Mouse (Mus musculus): ENCODE data around the gene Ybx2. TPM values are rescaled to one million over a fixed set of nuclear protein-coding genes. Genes with fewer than 3 reads are reported as not detected.

Ybx2 gene
- polyA plus RNA-seq, 1 experiment from 2014 or later: 3.1 TPM

DNA sequence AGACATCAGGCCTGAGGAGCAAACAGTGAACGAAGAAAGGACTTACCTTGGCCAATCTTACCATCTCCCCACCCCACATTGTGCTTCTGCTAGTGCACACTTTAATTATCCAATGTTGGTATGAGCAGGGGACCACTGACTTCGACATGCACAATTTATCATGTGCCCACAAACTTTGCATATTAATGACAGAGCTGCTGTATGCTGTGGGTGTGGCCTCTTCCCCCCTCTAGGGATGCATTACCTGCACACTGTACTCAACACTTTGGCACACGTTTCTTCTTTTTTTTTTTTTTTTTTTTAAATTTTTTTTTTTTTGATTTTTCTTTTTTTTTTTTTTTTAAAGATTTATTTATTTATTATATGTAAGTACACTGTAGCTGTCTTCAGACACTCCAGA lies 35.2 kb downstream of the Ybx2 start:
- Histone ChIP-seq H3K9me3 (no peaks in the 10 kb centered on the region), H3K27ac (peak overlapping the region; percentile 81), H3K9ac (no peak overlapping the region), H3K27me3 (replicated peaks) (peaks cover 10% of the 10 kb centered on the region), H3K4me2 (replicated peaks) (no peak overlapping the region), H3K4me1 (replicated peaks) (no peaks in the 10 kb centered on the region; the same call in 1 of the 2 replicates), H3K4me3 (replicated peaks) (no peak overlapping the region), H3K36me3 (peaks cover 28% of the 10 kb centered on the region)
- WGBS: 62% methylated on average over 3 of the region's 3 CpGs
- ATAC-seq: no peak

DNA sequence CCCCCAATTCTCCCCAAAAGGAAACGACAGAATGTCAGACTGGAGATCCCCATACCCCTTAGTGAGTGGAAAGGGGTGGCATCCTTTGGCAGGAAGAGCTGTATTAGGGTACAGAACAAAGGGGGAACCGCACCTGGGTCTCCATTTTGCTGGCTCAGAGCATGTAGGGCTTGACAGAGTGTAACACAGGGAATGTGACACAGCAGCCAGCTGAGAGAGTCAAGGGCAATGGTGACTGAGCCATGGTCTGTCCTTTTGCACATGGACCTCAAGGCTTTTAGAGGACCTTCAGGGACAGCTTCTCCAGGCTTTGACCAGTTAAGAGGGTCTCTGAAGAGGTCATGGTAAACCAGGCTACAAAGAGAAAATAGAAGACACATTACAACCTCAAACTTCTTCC lies 39.3 kb downstream of the Ybx2 start:
- Histone ChIP-seq H3K4me3 (replicated peaks) (no peak overlapping the region), H3K27me3 (replicated peaks) (no peaks in the 10 kb centered on the region), H3K4me2 (replicated peaks) (no peak overlapping the region), H3K4me1 (replicated peaks) (no peaks in the 10 kb centered on the region), H3K9me3 (no peaks in the 10 kb centered on the region), H3K36me3 (peaks cover 39% of the 10 kb centered on the region), H3K27ac (no peak overlapping the region), H3K9ac (no peak overlapping the region)
- ATAC-seq: no peak
- WGBS: 90% methylated on average over 2 of the region's 2 CpGs

DNA sequence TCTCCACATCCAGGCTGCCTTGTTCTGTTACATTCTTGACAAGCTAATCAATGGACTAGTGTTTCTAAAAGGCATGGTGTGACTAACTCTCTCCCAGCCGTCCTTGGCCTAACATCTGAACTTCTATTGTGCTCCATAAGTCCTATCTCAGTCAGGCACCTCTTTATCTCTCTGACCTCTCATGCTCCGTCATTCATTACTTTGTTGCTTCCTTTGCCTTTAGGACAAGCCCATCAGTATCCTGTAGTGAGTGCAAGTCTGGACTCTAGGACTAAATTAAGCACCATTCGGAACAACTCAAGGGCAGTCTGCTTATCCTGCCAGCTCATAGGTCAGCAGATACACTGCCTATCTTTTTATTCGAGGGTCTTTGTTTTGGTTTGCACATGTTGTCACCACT lies 40.7 kb downstream of the Ybx2 start:
- Histone ChIP-seq H3K27me3 (replicated peaks) (no peaks in the 10 kb centered on the region), H3K27ac (no peak overlapping the region), H3K36me3 (peaks cover 34% of the 10 kb centered on the region), H3K4me2 (replicated peaks) (no peak overlapping the region), H3K9me3 (no peaks in the 10 kb centered on the region), H3K4me3 (replicated peaks) (no peak overlapping the region), H3K4me1 (replicated peaks) (no peaks in the 10 kb centered on the region), H3K9ac (no peak overlapping the region)
- WGBS: 82% methylated on average over 4 of the region's 4 CpGs
- no peak for ATAC-seq

DNA sequence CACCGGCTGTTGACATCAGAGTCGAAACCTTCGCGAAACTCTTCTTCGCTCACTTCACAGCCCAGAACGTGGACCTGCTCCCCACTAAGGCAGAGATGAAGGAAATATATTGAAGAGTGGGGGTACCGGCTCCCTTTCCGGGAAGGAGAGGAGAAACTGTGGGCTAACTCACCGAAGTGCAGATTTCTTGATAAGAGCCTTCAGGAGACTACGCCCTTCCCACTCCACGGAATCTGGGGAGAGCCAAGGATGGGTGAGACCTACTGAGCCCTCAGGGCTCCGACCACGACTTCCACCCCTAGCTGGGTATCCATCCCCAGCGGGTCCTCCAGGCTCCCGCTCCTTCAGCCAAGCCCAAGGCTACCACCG lies 44.2 kb downstream of the Ybx2 start:
- Histone ChIP-seq H3K36me3 (peaks cover 24% of the 10 kb centered on the region), H3K4me3 (replicated peaks) (peak overlapping the region; percentile 99), H3K4me2 (replicated peaks) (peak overlapping the region; percentile 69), H3K27me3 (replicated peaks) (no peaks in the 10 kb centered on the region), H3K4me1 (replicated peaks) (peaks cover 16% of the 10 kb centered on the region), H3K27ac (peak overlapping the region; percentile 100), H3K9me3 (no peaks in the 10 kb centered on the region), H3K9ac (peak overlapping the region; percentile 72)
- ATAC-seq: no peak
- WGBS: 3% methylated on average over 16 of the region's 16 CpGs

DNA sequence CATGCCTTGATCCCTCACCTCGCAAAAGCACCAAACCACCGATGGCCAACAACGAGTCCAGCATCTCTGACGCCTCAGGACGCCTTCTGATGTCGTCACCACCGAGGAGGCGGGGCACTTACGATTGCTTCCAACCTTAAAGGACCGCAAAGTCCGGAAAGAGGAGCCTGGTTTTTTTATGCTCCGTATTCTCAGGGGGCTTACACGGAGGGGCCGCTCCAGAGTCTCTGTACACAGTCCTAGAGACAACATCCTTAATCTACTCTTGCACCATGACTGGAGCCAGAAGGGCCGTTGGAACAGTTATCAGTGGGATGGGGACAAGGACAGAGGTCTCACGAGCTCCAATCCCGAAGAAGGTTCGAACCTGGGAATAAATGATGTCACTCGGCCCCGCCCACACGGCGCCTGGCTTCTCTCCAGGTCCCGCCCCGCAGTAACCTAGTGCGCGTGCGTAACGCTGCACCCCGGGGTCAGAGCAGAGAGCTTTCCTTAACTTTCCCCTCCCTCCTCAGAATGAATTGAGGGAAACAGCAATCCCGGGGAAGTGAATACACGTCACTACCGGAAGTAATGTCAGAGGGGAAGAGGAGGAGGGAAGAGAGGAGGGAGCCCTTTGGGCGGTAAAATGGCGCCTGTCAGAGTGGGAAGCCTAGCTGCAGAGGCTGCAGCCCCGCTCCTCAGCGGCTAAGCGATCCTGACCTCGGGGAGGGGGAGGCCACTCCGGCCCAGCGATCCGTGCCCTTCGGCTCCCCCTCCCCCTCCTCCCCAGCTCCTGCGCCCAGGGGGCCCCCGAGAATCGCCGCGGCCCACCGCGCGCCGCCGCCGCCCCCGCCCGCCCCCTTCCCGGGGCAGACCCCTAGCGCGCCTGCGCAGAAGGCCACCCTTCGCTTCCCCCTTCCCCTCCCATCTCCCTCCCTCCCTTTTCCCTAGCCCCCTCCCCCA lies 44.9 kb downstream of the Ybx2 start:
- Histone ChIP-seq H3K36me3 (peaks cover 24% of the 10 kb centered on the region), H3K4me1 (replicated peaks) (peaks cover 16% of the 10 kb centered on the region), H3K9me3 (no peaks in the 10 kb centered on the region), H3K27me3 (replicated peaks) (no peaks in the 10 kb centered on the region), H3K9ac (peak overlapping the region; percentile 99), H3K4me2 (replicated peaks) (peak overlapping the region; percentile 69), H3K27ac (peak overlapping the region; percentile 100), H3K4me3 (replicated peaks) (peak overlapping the region; percentile 99)
- ATAC-seq: peak; percentile 97
- under 1% methylated on average over 44 of the region's 60 CpGs for WGBS

DNA sequence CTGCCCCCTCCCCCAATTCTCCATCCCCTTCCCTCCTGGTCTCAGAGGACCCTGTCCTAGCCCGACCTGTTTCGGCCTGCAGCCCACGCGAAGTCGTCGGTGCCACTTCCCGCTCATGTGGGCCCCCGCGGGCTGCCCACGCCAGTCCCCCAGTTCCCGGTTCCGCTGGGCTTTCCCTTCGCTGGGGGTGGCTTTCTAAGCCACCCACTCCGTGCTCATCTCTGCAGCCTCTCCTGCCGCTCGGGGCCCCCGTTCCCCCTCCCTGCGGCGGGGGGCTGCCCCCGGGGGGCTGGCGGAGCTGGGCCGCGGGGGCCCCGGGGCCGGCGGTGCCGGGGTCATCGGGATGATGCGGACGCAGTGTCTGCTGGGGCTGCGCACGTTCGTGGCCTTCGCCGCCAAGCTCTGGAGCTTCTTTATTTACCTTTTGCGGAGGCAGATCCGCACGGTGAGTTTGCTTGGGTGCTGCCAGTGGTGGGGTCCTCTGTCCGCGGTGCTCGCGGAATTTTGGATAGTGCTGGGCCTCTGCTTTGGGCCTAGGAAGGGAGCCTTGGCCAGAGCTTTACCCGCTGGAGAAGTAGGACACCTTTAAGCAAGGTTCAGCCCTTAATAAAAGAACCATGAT lies 45.7 kb downstream of the Ybx2 start, which contains the start of gene Ctdnep1:
Gene Ctdnep1 (plus strand): TSS at position 16 of the 622 bp plus-strand sequence.
- H3K27me3 ChIP-seq (replicated peaks): no peaks in the 10 kb centered on the region
- peaks cover 16% of the 10 kb centered on the region for H3K4me1 ChIP-seq (replicated peaks)
- peak within 1 kb of the TSS; percentile 99 for H3K4me3 ChIP-seq (replicated peaks)
- peak within 1 kb of the TSS; percentile 69 for H3K4me2 ChIP-seq (replicated peaks)
- H3K9me3 ChIP-seq: no peaks in the 10 kb centered on the region
- peak within 1 kb of the TSS; percentile 99 for H3K9ac ChIP-seq
- ATAC-seq: no peak
- WGBS: 0% methylated on average over 42 of the region's 43 CpGs
- peaks cover 23% of the 10 kb centered on the region for H3K36me3 ChIP-seq
- H3K27ac ChIP-seq: peak within 1 kb of the TSS; percentile 100

DNA sequence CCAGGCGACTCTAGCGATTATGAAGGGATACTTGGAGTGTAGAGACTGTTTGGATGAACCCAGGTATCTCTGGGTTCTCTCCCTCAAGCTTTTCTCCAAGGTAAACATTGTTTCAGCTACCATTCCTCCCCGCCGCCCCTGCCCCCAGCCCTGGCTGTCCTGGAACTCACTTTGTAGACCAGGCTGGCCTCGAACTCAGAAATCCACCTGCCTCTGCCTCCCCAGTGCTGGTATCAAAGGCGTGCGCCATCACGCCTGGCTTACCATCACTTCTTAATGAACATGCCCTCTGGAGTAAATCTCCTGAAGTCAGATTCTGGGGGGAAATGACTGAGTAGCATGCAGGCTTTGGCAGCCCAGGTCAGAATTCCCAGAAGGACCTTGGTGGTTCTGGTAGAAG lies 46.6 kb downstream of the Ybx2 start, which contains the start of gene Elp5:
Gene Elp5 (minus strand): TSS at position 293 of the 400 bp plus-strand sequence.
- WGBS: 47% methylated on average over 8 of the region's 8 CpGs
- ATAC-seq: no peak
- Histone ChIP-seq H3K27ac (peak within 1 kb of the TSS; percentile 100), H3K27me3 (replicated peaks) (no peaks in the 10 kb centered on the region), H3K4me2 (replicated peaks) (peak within 1 kb of the TSS; percentile 69), H3K9ac (peak within 1 kb of the TSS; percentile 99), H3K36me3 (peaks cover 26% of the 10 kb centered on the region), H3K9me3 (no peaks in the 10 kb centered on the region), H3K4me3 (replicated peaks) (peak within 1 kb of the TSS; percentile 99), H3K4me1 (replicated peaks) (peaks cover 16% of the 10 kb centered on the region)

DNA sequence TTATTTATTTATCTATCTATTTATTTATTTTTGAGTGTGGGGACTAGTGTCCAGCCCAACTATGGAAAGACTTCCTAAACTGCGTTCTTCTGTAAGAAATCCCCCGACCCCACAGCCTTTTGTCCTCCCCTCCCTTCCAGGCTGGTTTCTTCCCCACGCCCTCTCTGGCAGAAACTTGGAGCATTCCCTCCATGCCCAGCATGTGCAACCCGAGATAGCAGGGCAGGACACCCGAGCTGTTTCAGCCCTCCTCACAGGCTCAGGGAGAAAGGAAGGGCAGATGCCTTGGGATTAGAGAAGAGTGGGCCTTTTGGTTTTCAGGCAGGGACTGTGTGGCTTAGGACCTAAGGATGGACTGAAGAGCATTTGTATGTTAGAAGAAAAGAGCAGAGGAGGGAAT lies 47.3 kb downstream of the Ybx2 start:
- 24% methylated on average over 5 of the region's 5 CpGs for WGBS
- Histone ChIP-seq H3K4me3 (replicated peaks) (peak overlapping the region; percentile 99), H3K4me1 (replicated peaks) (peaks cover 16% of the 10 kb centered on the region), H3K9ac (peak overlapping the region; percentile 99; the same call in 1 of the 2 replicates), H3K9me3 (no peaks in the 10 kb centered on the region), H3K27ac (peak overlapping the region; percentile 100; the same call in 1 of the 2 replicates), H3K36me3 (peaks cover 27% of the 10 kb centered on the region), H3K4me2 (replicated peaks) (peak overlapping the region; percentile 69), H3K27me3 (replicated peaks) (no peaks in the 10 kb centered on the region)
- ATAC-seq: no peak

DNA sequence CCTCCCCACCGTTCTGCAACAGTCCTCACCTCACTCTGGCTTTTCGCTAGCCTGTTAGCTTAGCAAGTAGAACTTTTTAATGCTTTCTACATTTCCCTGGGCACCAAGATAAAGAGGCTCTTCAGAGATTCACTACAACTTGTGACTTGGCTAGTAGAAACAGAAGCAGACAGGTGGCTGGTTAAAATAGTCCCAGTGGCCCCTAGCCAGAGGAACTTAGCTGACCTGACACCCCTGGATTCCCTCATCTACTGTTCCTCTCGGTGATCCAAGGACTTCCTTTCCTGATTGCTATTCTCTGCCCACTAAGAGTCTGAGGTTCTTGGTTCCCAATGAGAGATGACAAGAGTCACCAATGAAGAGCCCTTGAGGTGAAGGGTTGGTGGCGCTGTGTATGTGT lies 47.8 kb downstream of the Ybx2 start:
- no peak for ATAC-seq
- Histone ChIP-seq H3K9me3 (no peaks in the 10 kb centered on the region), H3K27ac (no peak overlapping the region), H3K9ac (peak overlapping the region; percentile 99; the same call in 1 of the 2 replicates), H3K36me3 (peaks cover 32% of the 10 kb centered on the region), H3K4me3 (replicated peaks) (peak overlapping the region; percentile 99; the same call in 1 of the 2 replicates), H3K27me3 (replicated peaks) (no peaks in the 10 kb centered on the region), H3K4me2 (replicated peaks) (peak overlapping the region; percentile 69), H3K4me1 (replicated peaks) (peaks cover 16% of the 10 kb centered on the region)
- WGBS: 87% methylated on average over 4 of the region's 4 CpGs

DNA sequence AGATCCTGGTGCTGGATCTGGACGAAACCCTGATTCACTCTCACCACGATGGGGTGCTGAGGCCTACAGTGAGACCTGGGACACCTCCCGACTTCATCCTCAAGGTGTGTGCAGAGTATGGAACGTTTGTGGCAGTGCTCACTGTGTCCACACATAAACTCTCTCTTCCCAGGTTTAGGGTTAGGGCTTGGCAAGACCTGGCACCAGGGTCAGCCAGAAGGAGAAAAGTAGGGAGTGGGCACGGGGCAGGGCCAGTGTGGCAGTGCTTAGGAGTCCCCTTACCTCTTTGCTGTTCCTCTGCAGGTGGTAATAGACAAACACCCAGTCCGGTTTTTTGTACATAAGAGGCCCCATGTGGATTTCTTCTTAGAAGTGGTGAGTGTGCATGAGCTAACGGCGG lies 48.8 kb downstream of the Ybx2 start:
- H3K9ac ChIP-seq: no peak overlapping the region
- peaks cover 36% of the 10 kb centered on the region for H3K36me3 ChIP-seq
- H3K4me2 ChIP-seq (replicated peaks): no peak overlapping the region
- H3K27me3 ChIP-seq (replicated peaks): no peaks in the 10 kb centered on the region
- no peak overlapping the region for H3K4me3 ChIP-seq (replicated peaks)
- WGBS: 89% methylated on average over 8 of the region's 8 CpGs
- no peaks in the 10 kb centered on the region for H3K9me3 ChIP-seq
- H3K27ac ChIP-seq: no peak overlapping the region
- ATAC-seq: no peak
- peaks cover 16% of the 10 kb centered on the region for H3K4me1 ChIP-seq (replicated peaks)

DNA sequence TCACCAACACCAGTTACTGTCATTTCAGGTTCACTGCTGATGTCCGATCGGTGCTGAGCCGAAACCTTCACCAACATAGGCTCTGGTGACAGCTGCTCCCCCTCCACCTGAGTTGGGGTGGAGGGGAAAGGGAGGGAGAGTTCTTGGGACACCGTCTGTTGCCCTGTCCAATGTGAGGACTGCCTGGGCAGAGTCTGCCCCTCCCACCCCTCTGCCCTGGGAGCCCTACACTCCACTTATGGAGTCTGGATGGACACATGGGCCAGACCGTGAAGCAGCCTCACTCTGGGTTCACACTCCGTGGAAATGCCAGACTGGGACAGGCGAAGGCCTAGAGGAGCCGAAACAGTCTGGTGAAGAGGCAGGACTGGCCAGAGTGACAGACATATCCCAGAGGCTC lies 54.4 kb downstream of the Ybx2 start:
- no peak for ATAC-seq
- H3K9ac ChIP-seq: no peak overlapping the region
- H3K27me3 ChIP-seq (replicated peaks): no peaks in the 10 kb centered on the region
- H3K4me1 ChIP-seq (replicated peaks): peaks cover 5% of the 10 kb centered on the region
- H3K4me3 ChIP-seq (replicated peaks): no peak overlapping the region
- WGBS: 87% methylated on average over 8 of the region's 8 CpGs
- 0 out of 2 replicates have a peak overlapping the region, but pooled peaks have one; percentile 40 for H3K27ac ChIP-seq
- H3K36me3 ChIP-seq: peaks cover 37% of the 10 kb centered on the region
- no peak overlapping the region for H3K4me2 ChIP-seq (replicated peaks)
- H3K9me3 ChIP-seq: no peaks in the 10 kb centered on the region
